Mouse (Mus musculus) liver, embryonic 15.5 days (tissue): ENCODE measurements around the gene Tbxas1. TPM values are rescaled to one million over a fixed set of nuclear protein-coding genes. Genes with fewer than 3 reads are reported as not detected.

Experiments
- ATAC-seq: fragments of 200-750 bp; cut with Nextera tagmentation; 2 replicates; pipeline ENCODE4 v1.8.0; 2017; ENCODE audit warnings: moderate number of reproducible peaks, mild to moderate bottlenecking, moderate library complexity; ENCODE audit not compliant: insufficient read depth
- H3K27ac ChIP-seq: fragments of 300-500 bp; sonication (generic); replicated peaks from 2 replicates; pipeline ENCODE4 v1.5.1; 2015; ENCODE audit warnings: mild to moderate bottlenecking, inconsistent platforms
- H3K27me3 ChIP-seq: fragments of 300-500 bp; sonication (generic); 2 replicates; pipeline ENCODE4 v1.6.1; 2015; ENCODE audit warnings: mild to moderate bottlenecking, inconsistent platforms
- H3K36me3 ChIP-seq: fragments of 300-500 bp; sonication (generic); replicated peaks from 2 replicates; pipeline ENCODE4 v1.6.1; 2015; ENCODE audit warnings: moderate library complexity, mild to moderate bottlenecking, inconsistent platforms
- H3K4me1 ChIP-seq: fragments of 300-500 bp; sonication (generic); replicated peaks from 2 replicates; pipeline ENCODE4 v1.6.1; 2015; ENCODE audit warnings: inconsistent platforms
- H3K4me2 ChIP-seq: fragments of 300-500 bp; sonication (generic); 2 replicates; pipeline ENCODE4 v1.6.1; 2015; ENCODE audit warnings: moderate library complexity, mild to moderate bottlenecking, inconsistent platforms
- H3K4me3 ChIP-seq: fragments of 300-500 bp; sonication (generic); replicated peaks from 2 replicates; pipeline ENCODE4 v1.5.1; 2015; ENCODE audit warnings: mild to moderate bottlenecking, inconsistent platforms
- H3K9ac ChIP-seq: fragments of 300-500 bp; sonication (generic); 2 replicates; pipeline ENCODE4 v1.6.1; 2015; ENCODE audit warnings: moderate library complexity, mild to moderate bottlenecking, inconsistent platforms
- H3K9me3 ChIP-seq: fragments of 300-500 bp; sonication (generic); replicated peaks from 2 replicates; pipeline ENCODE4 v1.6.1; 2016; ENCODE audit warnings: inconsistent platforms
- WGBS: fragments of 180-500 bp; shearing (Covaris S2); methylation state at CpG from one replicate; pipeline ENCODE4 v1.1.7; 2015; ENCODE audit warnings: mixed read lengths; ENCODE audit not compliant: insufficient replicate concordance; 5-methylcytosine and 5-hydroxymethylcytosine counted together
- polyA plus RNA-seq: library from polyadenylated mRNA; unstranded; fragments of >200 nt; fragmentation: Nextera tagmentation; extraction: Ambion mirVana; gene quantifications from 2 replicates; pipeline ENCODE4 v1.2.1, GENCODE M21; 2015

The Tbxas1 gene
- polyA plus RNA-seq, result 9.0 and 10.4 TPM in 2 replicates

DNA sequence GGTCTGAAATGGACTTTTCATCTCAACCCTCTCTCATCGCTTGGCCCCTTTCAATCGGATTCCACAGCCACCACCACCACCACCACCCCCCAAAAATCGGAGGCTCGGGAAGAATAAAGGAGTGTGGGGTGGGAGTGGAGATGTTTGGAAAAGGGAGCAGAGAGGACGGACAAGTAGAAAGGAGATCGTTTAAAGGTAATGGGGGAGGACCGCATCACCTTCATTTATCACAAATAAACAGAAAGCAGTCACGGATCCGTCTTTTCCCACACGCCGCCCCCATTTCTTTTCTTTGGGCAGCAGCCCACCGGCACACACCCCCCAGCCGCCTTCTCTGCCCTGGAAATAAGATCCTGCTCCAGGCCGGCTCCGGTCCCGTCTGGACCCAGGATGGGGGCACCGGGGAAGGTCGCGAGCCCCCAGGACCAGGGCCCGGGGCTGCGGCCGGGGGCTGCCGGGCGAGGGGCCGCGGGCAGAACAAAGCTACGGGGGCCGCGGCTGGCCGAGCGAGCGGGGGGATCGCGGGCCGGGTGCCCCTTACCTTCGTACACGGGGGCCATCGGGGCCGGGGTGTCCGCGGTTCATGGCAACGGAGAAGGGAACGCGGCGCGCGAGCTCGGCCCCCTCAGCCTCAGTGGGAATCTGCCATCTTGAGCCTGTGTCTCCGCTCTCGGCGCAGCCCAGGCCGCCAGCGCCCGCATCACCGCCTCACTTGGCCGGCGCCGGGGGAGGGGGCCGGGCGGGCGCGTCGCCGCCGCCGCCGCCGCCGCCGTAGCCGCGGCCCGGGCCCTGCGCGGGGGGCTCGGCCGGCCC lies at the start of gene Tbxas1:
Tbxas1 (plus strand) TSS at position 147 of the 813 bp plus-strand sequence.
- Histone ChIP-seq H3K4me3 (peak within 1 kb of the TSS; percentile 97), H3K27me3 (no peaks in the 10 kb centered on the region), H3K9me3 (no peaks in the 10 kb centered on the region), H3K4me1 (peaks cover 57% of the 10 kb centered on the region), H3K4me2 (peak within 1 kb of the TSS; percentile 83), H3K9ac (peak within 1 kb of the TSS; percentile 100), H3K27ac (peak within 1 kb of the TSS; percentile 99), H3K36me3 (peaks cover 22% of the 10 kb centered on the region)
- peak; percentile 7 for ATAC-seq
- WGBS, result under 1% methylated on average over 75 of the region's 77 CpGs

DNA sequence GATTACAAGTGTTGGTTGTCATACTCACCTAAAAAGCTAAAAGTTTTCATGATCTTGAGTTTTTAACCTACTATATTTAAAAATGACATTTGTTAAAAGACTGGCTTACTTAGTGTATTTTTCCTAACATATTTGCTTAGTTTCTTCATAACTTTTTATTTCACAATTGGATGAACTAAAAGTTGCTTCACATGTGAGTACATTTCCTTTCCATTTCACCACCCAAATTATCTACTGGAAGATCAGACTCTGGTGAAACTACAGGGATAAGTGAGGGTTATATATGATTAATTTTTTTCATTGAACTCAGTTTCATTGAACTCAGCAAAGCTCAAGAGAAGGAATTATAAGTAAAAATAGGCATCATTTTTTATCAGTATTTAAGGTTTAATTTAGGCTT lies 49.3 kb upstream of the Tbxas1 start:
- ATAC-seq, result no peak
- Histone ChIP-seq H3K4me1 (peaks cover 76% of the 10 kb centered on the region), H3K27me3 (no peaks in the 10 kb centered on the region), H3K36me3 (peaks cover 26% of the 10 kb centered on the region), H3K27ac (no peak overlapping the region), H3K4me2 (no peak overlapping the region), H3K4me3 (no peak overlapping the region), H3K9ac (no peak overlapping the region), H3K9me3 (no peaks in the 10 kb centered on the region)

DNA sequence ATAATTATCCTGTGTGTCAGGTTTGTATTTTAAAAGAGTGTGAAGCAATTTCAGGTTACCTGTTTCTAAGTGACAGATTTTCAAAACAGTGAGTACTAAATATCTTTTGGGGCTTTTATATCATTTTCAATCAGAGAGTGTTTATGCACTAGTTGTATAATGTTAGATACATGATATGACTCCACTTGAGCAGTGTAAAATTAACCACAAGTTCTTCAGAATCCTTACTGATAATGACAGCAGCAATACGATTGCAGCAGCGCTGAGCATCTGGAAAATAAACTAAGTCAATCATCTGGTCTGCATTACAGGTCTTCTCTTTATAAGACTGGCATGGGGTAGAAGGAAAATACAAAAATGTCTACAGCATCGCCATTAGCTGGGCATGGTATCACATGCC lies 48.3 kb upstream of the Tbxas1 start:
- 31% methylated on average over 3 of the region's 3 CpGs for WGBS
- Histone ChIP-seq H3K27ac (no peak overlapping the region), H3K27me3 (no peaks in the 10 kb centered on the region), H3K4me3 (no peak overlapping the region), H3K9ac (no peak overlapping the region), H3K4me2 (no peak overlapping the region), H3K36me3 (peaks cover 19% of the 10 kb centered on the region), H3K9me3 (no peaks in the 10 kb centered on the region), H3K4me1 (peaks cover 74% of the 10 kb centered on the region)
- ATAC-seq, result no peak

DNA sequence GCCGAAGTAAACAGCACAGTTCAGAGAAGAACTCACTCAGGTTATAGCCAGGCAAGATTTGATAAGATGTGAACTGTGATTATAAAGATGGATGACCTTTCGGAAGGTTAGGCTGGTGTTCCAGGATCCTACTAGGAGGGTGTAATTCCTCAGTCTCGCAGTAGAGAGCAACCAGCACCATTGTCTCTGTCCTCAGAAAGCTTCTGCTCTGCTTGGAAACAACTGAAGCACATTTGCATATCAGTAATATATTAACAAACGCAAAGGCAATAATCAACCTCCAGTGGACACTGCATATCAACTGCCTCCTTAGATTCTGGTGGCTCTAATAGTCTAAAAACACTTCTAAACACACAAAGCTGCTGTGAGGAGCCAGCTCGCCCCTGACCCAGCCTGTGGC lies 47.8 kb upstream of the Tbxas1 start:
- no peaks in the 10 kb centered on the region for H3K9me3 ChIP-seq
- H3K4me2 ChIP-seq, result no peak overlapping the region
- H3K4me3 ChIP-seq, result no peak overlapping the region
- ATAC-seq, result no peak
- no peak overlapping the region for H3K9ac ChIP-seq
- H3K4me1 ChIP-seq, result peaks cover 76% of the 10 kb centered on the region
- peaks cover 19% of the 10 kb centered on the region for H3K36me3 ChIP-seq
- WGBS, result 60% methylated on average over 5 of the region's 5 CpGs
- H3K27ac ChIP-seq, result peak overlapping the region; percentile 45
- no peaks in the 10 kb centered on the region for H3K27me3 ChIP-seq

DNA sequence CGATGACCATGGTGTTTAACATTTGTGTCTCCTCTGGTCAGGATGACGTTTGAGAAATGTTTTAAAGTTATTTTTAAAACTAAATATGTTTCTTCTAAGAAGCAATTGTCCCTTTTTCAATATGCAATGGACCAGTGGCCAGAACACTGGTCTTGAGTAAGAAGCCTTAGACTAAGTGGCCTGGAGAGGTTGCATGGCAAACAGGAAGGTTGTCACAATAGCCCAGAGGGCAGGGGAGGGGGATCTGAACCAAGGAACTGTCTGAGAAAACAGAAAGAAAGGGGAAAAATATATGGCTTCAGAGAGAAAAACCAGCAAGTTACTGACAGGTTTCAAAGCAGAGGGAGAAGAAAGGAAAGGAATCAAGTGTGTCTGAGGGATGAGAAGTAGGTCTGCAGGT lies 47.0 kb upstream of the Tbxas1 start:
- Histone ChIP-seq H3K9me3 (no peaks in the 10 kb centered on the region), H3K4me1 (peaks cover 76% of the 10 kb centered on the region), H3K27me3 (no peaks in the 10 kb centered on the region), H3K9ac (no peak overlapping the region), H3K4me3 (no peak overlapping the region), H3K4me2 (no peak overlapping the region), H3K36me3 (peaks cover 19% of the 10 kb centered on the region), H3K27ac (peak overlapping the region; percentile 45)
- no peak for ATAC-seq
- 54% methylated on average over 2 of the region's 2 CpGs for WGBS

DNA sequence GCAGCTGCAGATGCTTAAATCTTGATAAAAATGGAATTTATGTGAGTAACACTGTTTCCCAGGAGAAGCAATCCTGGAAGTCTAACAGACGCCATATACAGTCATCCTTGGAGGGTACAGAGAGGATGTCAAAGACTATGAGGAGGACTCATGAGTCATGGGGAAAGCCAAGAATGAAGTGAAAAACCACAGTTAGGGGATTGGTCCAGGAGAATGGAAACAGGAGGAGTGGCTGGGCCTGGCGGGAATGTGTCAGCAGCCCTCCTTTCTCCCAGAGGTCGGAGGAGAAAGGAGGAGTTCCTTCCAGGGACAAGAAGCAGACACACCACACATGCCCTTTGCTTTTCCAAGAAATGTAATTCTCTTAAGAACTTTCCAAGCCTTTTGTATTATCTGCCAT lies 45.8 kb upstream of the Tbxas1 start:
- Histone ChIP-seq H3K4me2 (no peak overlapping the region), H3K9ac (peak overlapping the region; percentile 15; the same call in 1 of the 2 replicates), H3K4me1 (peaks cover 76% of the 10 kb centered on the region), H3K27ac (0 out of 2 replicates have a peak overlapping the region, but pooled peaks have one; percentile 29), H3K4me3 (no peak overlapping the region), H3K9me3 (no peaks in the 10 kb centered on the region), H3K36me3 (peaks cover 26% of the 10 kb centered on the region), H3K27me3 (no peaks in the 10 kb centered on the region)
- WGBS, result 68% methylated on average over 3 of the region's 3 CpGs
- ATAC-seq, result no peak

DNA sequence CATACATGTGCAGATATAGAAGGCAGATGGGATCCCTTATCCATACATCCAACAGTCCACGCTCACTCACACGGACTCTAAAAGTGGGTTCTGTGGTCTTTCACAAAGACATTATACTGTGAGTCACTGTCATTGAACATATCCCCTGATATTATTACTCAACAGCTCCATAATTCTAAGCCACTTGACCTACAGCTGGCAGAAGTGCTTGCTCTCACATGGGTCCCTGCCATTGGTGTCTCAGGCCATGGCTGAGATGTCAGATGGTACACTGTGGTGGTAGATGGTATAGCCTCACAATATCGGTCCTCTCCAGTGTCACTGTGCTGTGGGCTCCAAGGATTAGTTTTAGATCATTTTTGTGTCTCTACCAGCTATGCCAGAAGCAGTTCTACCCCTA lies 41.5 kb upstream of the Tbxas1 start:
- Histone ChIP-seq H3K27ac (peak overlapping the region; percentile 71), H3K4me3 (no peak overlapping the region), H3K27me3 (no peaks in the 10 kb centered on the region), H3K9me3 (no peaks in the 10 kb centered on the region), H3K4me2 (peak overlapping the region; percentile 5; the same call in 1 of the 2 replicates), H3K9ac (no peak overlapping the region), H3K4me1 (peaks cover 94% of the 10 kb centered on the region), H3K36me3 (peaks cover 36% of the 10 kb centered on the region)
- ATAC-seq, result no peak
- WGBS, result 89% methylated on average over 3 of the region's 3 CpGs

DNA sequence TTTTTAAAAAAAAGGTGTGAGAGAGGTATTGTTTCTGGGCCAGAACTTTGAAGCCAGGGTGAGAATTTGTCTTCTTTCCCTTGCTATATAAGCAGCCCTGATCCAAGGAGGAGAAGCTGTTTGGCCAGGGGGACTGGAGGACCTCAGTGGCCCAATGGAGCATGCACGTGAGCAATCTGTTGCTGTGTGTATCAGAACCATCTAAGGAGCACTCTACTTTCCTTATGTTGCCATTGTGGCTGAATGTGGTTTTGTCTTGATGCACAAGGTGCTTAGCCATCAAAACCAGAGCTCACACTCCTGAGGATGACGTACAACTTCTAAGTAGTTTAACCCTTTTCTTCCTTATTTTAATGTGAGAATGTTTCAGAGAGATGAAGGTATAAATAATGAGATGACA lies 40.5 kb upstream of the Tbxas1 start:
- Histone ChIP-seq H3K36me3 (peaks cover 46% of the 10 kb centered on the region), H3K4me3 (no peak overlapping the region), H3K4me2 (peak overlapping the region; percentile 57), H3K9me3 (no peaks in the 10 kb centered on the region), H3K27me3 (no peaks in the 10 kb centered on the region), H3K4me1 (peaks cover 91% of the 10 kb centered on the region), H3K9ac (peak overlapping the region; percentile 28; the same call in 1 of the 2 replicates), H3K27ac (peak overlapping the region; percentile 89)
- peak; percentile 65 for ATAC-seq
- 24% methylated on average over 2 of the region's 2 CpGs for WGBS

DNA sequence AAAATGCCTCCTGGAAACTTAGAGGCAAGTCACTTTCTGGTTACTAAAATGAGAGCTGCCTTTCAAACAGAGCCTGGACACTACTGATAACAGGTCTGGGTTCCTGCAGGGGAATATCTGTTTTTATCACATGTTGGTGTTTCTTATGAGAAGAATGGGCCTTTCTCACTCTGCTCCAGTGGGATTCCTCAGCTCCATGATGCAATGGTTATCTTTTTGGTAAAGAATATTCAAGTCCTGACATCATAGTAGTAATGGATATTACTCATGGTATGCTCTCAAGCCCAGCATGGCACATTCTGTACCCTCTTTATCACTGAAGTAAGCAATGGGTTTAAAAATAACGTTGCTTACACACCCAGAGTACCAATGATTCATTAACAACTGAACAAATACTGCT lies 40.0 kb upstream of the Tbxas1 start:
- peak overlapping the region; percentile 57 for H3K4me2 ChIP-seq
- H3K4me1 ChIP-seq, result peaks cover 91% of the 10 kb centered on the region
- WGBS, result 8% methylated on average over 1 of the region's 1 CpGs
- no peak overlapping the region; the same call in 1 of the 2 replicates for H3K9ac ChIP-seq
- peaks cover 51% of the 10 kb centered on the region for H3K36me3 ChIP-seq
- H3K27ac ChIP-seq, result peak overlapping the region; percentile 89
- peak overlapping the region; percentile 14 for H3K4me3 ChIP-seq
- no peaks in the 10 kb centered on the region for H3K27me3 ChIP-seq
- ATAC-seq, result peak; percentile 94
- no peaks in the 10 kb centered on the region for H3K9me3 ChIP-seq

DNA sequence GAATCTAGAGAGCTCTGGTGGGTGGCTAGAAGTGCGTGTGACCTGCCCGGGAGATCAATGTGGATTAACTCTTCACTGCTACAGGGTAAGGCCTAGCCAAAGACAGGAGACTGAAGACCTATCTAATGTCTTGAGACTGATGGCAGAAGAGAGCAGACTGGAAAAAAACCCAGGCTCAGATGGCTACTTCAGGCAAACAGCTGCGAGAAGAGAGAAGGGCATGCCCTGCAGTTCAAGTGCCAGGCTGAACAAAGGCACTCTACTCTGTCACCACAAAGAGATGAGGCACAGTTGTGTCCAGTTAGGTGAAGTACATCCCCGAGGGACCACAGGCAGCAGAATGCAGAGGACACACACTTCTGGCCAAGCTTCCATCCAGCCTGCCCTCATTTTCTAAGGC lies 37.1 kb upstream of the Tbxas1 start:
- Histone ChIP-seq H3K36me3 (peaks cover 66% of the 10 kb centered on the region), H3K9me3 (no peaks in the 10 kb centered on the region), H3K9ac (no peak overlapping the region), H3K27me3 (no peaks in the 10 kb centered on the region), H3K4me3 (no peak overlapping the region), H3K4me1 (peaks cover 85% of the 10 kb centered on the region), H3K4me2 (no peak overlapping the region), H3K27ac (peak overlapping the region; percentile 53; the same call in 1 of the 2 replicates)
- WGBS, result 78% methylated on average over 4 of the region's 4 CpGs
- no peak for ATAC-seq

DNA sequence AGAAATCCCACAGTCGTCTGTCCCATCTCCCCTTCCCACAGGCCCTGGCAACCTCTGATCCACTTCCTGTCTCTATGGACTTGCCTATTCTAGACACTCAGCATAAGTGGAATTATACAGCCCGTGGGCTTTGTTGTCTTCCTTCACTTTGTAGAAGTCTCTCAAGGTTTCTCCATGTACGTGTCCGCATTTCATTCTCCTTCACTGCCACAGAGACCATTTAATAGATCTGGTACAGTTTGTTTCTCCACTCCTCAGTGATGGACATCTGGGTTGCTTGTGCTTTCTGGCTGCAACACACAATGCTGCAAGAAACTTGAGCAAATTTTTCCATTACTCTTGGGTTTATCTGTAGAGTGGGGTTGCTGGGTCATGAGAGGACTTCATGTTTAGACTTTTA lies 35.3 kb upstream of the Tbxas1 start:
- Histone ChIP-seq H3K4me3 (no peak overlapping the region), H3K4me2 (no peak overlapping the region), H3K27ac (no peak overlapping the region), H3K4me1 (peaks cover 82% of the 10 kb centered on the region), H3K9me3 (no peaks in the 10 kb centered on the region), H3K9ac (no peak overlapping the region), H3K36me3 (peaks cover 60% of the 10 kb centered on the region), H3K27me3 (no peaks in the 10 kb centered on the region)
- 71% methylated on average over 4 of the region's 4 CpGs for WGBS
- no peak for ATAC-seq
